Mouse (Mus musculus): ENCODE data around the gene Slc27a2. TPM values are rescaled to one million over a fixed set of nuclear protein-coding genes. Genes with fewer than 3 reads are reported as not detected.
A peak's percentile ranks its signal among the peaks of the same experiment; 100 is the strongest.

The Slc27a2 gene
- total RNA-seq, 2 experiments from 2014 or later, result 0.11 to 0.26 TPM

DNA sequence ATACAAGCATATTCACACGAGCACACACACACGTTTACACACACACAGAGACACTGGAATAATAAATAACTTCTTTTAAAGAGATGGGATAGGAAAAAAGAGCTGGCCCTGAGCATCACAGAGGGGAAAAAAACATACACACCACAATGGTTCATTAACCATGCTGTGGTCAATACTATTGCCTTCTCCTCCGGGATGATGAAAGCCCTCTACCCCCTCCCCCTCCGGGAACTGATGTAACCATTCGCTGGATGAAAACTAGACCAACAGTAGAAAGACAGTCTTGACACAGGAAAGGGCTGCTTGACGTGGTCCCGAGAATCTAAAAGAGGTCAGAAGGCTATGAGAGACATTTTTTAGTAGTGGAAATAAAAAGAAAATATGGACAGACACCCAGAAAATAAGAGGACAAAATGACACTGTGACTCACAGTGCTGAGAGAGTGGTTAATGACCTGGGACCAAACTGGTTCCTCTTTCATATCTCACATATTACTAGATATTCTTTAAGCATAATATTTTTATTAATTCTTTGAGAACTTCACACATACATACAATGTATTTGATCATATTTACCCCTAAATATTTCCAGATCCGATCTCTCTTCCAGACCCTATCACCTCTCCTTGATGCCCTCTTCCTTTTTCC lies 840 bp upstream of the Slc27a2 start:
- intact Hi-C loops (cut with DNase I), result no loop called here
- DNase-seq (ENCODE audit: low spot score), result no peak

DNA sequence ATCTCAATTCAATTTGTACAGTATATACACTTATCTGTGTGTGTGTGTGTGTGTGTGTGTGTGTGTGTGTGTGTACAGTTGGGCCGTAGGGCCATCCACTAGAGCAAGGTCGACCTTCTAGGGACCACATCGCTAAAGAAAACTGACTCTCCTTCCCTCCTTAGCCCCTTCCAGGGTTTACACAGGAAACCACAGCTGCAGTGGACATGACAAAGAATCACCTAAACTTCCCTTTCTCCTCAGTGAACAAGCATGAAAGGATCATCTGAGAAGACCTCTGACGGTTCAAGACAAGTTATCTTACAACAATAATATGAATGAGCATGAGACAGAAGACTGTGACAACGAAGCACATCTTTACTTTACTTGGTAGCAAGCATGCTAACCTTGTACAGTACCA lies 311 bp upstream of the Slc27a2 start:
- DNase-seq (ENCODE audit: low spot score), result no peak
- intact Hi-C loops (cut with DNase I), result no loop called here

DNA sequence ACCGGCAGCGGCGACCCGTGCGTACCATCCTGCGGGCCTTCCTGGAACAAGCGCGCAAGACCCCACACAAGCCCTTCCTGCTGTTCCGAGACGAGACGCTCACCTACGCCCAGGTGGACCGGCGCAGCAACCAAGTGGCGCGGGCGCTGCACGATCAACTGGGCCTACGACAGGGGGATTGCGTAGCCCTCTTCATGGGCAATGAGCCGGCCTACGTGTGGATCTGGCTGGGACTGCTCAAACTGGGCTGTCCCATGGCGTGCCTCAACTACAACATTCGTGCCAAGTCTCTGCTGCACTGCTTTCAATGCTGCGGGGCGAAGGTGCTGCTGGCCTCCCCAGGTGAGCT lies 1.1 kb downstream of the Slc27a2 start:
- DNase-seq (ENCODE audit: low spot score), result no peak
- intact Hi-C loops (cut with DNase I), result no loop called here

DNA sequence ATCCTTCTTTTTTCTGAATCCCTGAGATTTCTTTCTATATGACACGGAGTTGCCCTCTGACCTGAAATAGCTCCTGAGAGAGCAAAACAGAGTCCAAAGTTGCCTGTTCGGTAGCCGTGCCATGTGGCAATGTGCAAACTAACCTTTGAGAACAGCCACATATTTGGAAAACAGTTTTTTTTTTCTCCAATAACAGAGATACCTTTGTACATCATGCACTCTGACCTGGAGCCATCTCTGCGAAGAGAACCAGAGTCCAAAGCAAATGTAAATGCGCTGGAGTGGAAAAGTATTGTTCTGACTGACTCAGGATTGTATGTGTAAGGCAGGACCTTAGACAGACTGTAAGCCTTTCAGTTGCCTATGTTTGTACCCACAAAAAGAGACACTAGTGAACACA lies 3.3 kb downstream of the Slc27a2 start:
- DNase-seq (ENCODE audit: low spot score), result no peak
- intact Hi-C loops (cut with DNase I), result no loop called here

DNA sequence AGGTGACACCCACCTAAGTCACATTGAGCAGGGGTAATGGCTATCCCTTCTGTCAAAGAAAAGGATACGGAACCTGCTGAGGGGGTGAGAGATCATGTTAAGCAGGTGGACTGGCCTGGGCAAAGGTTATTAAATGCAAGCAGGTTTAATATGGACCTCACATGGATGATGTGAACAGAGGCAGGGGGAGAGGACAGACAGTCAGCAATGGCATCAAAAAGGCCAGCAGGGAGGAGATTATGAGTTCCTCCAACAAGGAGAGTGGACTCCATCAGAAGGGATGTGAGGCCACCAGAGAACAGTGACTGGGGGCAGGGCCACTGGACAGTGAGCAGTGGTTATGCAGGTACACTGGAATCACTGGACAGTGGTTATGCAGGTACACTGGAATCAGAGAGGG lies 7.9 kb downstream of the Slc27a2 start:
- intact Hi-C loops (cut with DNase I), result no loop called here
- no peak for DNase-seq (ENCODE audit: low spot score)

DNA sequence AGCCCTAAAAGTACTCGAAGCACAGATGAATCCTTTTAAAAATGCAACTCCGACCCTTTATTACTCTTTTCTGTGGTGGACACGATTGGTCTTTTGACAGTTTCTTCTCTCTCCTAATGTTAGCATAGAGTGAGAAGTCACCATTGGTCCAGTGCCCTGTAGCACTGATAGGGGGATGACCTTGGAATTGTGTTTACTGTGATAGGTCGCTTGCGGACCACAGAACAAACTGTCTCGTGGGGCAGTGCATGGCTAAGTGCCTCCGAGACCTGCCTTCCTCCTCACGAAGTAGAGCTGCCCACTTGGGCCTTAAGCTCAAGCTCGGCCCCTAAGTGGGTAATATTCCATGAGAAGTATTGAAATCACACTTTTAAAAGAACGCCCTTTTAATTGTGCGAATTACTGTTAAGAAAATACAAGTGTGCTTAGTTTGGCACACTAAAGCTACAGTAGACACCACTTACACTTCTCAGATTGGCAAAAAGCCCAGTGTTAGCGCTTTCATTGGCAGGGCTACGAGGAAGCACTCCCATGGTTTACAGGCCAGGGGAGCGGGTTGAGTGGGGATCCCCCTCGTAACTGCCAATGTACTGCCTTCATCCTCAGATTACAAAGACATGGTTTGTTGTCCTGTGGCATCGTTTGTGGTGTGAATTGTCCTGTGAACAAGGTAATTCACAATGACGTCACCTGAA lies 11.4 kb downstream of the Slc27a2 start:
- intact Hi-C loops (cut with DNase I), result no loop called here
- DNase-seq (ENCODE audit: low spot score), result no peak

DNA sequence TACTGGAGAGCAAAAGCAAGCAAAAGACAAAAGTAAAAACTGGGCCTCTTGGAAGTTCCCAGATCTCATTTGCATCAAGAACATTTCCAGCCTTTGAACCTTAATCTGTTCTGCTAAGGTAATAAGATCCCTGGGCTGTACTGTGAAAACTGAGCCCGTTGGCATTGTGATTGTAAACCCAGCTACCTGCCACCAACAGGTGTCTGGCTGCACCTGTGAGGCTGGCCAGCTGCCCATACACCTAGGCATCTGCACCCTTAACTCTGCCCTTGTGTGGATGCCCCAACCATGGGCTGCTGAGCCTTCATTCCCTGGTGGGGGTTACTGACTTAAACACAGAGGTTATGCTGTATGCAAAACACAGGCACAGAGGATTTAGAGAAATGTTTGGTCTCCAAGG lies 20.0 kb downstream of the Slc27a2 start:
- no peak for DNase-seq (ENCODE audit: low spot score)
- intact Hi-C loops (cut with DNase I), result no loop called here

DNA sequence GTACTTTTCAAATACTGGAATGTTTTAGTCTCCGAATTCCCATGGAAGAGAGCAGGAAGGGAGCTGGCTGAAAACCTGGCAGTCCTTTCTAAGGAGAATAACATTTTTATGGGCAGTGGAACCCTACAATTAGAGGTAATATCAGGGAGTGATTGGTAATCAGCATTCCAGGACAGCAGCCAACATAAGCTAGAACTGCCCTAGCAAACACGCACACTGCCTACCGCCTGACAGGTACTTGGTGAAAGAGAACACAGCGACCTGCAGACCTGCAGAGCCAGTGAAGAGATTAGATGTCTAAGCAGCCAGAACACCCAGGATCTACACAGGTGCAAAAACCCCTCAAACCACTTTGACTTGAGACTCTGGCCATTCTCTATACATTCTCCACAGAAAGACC lies 20.5 kb downstream of the Slc27a2 start:
- DNase-seq (ENCODE audit: low spot score), result no peak
- intact Hi-C loops (cut with DNase I), result no loop called here

DNA sequence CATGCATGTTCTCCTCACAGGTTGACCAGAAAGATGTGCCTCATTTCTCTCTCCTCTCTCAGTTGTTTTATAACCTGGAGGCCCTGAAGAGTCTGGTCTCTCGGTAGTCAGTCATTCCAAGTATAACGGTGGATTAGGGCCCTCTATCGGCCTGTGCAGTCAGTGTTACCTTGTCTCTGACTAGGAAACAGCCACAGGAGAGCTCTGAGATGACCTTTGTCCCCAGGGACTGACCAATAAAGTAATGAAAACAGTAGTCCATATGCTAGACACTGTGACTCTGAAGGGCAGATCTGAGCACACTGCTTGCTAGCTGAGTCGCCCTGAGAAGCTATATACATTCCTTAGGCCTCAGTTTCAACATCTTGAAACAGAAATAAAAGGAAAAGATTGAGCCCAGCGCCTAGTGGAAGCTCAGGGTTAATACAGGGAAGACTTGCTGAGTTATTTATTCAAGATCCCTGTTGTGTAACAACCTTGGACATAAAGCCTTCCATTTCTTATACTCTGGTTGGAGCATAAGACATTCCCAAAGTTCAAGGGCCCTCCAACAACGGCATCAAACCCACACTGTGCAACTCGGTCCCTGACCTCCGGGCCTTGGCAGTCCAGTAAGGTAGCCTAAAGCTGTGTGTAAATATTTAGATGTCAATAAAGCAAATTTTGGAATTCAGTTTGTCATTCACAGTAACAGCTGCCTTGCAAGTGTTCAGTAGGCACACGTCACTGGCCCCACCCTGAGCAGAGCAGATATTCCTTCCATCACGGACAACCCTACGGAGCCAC lies 23.4 kb downstream of the Slc27a2 start:
- intact Hi-C loops (cut with DNase I), result no loop called here
- no peak for DNase-seq (ENCODE audit: low spot score)

DNA sequence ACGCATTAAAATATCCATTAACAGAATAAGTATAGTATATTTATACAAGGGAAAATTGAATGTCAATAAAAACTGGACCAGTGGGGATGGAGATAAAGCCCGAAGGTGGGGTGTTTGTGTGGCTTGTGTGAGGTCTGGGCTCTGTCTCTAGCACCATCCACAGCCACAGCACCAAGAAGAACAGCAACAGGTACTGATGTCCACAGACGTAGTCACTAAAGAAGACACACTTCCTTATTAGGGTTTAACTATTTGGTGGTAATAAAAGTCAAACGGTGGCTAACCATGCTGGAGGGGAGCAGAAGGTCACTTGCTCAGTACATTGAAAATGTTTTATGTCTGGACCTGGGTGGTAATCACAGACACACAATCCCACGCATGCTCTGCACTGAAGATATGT lies 25.2 kb downstream of the Slc27a2 start:
- intact Hi-C loops (cut with DNase I), result no loop called here
- DNase-seq (ENCODE audit: low spot score), result no peak

DNA sequence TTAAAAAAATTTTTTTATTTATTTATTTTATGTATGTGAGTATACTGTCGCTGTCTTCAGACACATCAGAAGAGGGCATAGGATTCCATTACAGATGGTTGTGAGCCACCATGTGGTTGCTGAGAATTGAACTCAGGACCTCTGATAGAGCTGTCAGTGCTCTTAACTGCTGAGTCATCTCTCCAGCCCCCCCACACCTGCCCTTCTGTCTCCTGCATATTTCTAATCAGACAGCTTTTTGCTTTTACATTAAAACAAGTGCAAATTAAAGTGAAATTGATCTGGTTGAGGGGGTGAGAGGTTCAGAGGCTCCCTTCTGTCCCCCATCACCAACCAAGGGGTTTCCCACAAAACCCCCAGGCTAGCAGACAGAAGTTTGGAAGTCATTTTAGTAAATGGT lies 27.1 kb downstream of the Slc27a2 start:
- intact Hi-C loops (cut with DNase I), result no loop called here
- no peak for DNase-seq (ENCODE audit: low spot score)

DNA sequence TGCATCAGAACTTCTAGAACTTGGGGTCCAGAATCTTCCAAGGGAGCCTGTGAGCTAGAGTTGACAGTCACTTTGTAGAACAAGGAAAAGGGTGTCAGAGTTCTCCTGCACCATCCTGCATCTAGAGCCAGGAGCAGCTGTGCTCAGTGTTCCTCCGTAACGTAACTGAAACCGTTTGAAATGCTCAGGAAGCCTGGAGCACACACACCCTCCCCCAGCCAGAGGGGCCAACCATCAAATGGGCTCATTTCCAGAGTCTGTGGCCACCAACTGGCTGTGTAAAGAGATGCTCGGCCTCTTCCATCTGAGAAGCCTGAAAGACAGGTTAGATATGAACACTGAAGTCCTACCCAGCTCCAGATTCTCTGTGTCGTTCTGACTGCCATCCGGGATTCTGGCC lies 31.8 kb downstream of the Slc27a2 start:
- DNase-seq (ENCODE audit: low spot score), result no peak
- intact Hi-C loops (cut with DNase I), result no loop called here

DNA sequence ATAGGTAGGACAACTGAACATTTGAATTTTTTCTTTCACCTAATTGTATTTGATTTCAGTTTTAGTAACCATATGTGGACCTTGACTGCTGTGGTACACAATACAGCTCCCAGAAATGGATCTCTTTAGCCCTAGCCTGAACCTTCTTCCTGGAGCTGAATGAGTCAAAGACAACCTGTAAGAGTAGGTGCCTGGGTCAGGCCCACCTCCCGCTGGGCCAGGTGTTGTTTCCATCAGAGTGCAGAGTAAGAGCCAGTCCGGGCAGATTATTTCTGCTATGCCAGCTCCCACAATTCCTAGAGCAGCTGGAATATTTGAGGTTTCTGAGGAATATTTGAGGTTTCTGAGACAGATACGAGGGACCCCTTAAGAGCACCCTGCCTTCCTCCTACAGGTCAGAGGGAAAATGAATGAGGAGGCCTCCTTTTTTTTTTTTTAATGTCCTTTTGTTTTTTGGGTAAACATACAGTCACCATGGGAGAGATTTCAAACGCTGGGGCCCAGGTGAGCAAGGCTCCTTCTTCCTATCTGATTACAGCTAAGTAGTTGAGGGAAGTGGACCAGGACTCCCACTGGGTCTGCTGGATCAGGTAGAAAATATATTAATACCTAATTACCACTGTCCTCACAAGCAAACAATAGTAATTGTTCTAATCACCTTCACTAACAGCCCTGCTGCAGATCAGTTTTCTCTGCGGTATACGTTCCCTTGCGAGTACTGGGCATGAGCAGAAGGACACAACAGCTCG lies 32.6 kb downstream of the Slc27a2 start:
- intact Hi-C loops (cut with DNase I), result no loop called here
- DNase-seq (ENCODE audit: low spot score), result no peak

DNA sequence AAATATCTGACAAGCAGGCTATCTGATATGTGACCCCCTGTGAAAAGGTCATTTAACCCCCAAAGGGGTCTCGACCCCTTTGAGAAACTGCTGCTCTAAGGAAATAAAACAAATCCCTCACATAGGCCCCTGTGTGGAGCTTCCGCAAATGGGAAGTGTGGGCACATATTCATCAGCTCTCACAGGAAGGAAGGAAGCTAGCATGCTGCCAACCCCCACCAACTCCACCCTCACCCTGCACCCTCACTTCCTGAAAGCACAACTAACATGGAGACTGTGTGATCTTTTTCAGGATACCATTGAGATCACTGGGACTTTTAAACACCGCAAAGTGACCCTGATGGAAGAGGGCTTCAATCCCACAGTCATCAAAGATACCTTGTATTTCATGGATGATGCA lies 35.3 kb downstream of the Slc27a2 start:
- no peak for DNase-seq (ENCODE audit: low spot score)
- intact Hi-C loops (cut with DNase I), result no loop called here

DNA sequence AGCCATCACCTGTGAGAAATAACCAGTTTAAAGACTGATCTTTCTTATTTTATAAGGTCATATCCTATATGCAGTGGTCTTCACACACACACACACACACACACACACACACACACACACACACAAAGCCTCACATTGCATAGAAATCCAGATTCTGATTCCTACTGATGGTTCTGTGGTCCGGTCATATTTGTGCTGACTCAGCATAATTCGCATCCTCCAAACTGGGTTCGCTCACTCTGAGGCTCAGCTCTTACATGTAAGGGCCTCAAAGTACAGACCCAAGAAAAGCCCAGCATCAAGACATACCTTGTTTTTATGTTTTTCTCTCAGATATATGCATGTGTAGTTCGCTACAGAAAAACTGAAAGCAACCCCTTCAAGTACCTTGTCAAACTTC lies 39.1 kb downstream of the Slc27a2 start:
- no peak for DNase-seq (ENCODE audit: low spot score)
- intact Hi-C loops (cut with DNase I), result no loop called here

DNA sequence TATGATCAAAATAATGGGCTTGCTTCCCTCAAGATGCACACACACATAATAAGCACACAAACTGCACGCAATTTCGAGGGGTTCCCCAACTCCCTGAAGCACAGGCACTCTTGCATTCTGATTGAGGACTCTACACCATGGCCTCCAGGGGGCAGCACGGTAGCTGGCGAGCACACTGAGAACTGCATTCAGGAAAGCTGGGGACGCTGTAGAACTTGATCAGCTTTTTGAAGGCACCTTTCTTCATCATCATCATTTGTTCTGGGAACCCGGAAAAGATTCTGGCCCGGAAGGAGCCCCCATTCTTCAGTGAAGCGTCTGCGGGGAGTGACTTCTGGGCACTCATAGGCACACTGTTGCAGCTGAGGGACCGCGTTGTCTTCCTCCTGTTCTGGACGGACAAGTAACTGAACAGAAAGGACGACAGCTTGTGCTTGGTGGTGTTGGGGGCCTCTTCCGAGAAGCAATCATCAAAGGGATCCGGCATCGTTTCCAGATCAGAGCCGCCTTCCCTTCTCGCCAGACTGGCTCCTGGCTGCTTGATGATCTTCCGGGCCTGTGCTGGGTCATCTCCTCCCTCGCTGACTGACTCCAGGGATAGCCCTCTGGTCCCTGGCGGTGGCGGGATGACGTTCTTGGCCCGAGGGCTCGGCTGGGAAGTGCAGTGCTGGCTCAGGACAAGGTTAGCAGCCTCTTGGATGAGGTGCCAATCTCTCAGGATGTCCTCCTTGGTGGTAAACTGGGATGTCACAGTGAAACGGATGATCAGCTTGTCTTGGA lies 41.8 kb downstream of the Slc27a2 start:
- intact Hi-C loops (cut with DNase I), result loop anchor here (1.0 kb wide), 1 partner anchor 69 kb away; no protein-coding TSS in a partner anchor
- DNase-seq (ENCODE audit: low spot score), result peak; percentile 33

DNA sequence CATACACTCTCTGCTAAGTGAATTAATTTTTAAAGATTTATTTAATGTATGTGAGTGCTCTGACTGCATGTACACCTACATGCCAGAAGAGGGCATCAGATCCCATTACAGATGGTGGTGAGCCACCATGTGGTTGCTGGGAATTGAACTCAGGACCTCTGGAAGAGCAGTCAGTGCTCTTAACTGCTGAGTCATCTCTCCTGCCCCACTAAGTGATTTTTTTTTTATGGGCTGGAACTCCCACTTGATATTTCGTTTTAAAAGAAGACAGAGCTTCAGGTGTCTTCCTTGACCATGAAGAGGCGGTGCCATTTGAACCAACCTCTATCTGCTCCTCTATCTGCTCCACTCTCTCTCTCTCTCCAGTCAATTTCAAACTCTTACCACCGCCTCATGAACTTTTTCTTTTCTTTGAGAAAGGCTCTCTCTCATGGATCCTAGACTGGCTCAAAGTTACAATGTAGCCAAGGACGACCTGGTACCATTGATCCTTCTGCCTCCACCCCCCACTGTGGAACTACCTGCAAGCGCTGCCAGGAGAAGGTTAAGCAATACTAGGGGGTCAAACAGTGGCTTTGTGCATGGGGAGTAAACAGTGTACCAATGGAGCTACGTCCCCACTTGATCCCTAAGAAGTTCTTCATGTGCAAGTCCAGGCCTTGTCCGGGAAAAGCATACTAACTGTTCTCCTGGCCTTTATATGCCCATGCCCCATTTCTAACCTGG lies 44.3 kb downstream of the Slc27a2 start:
- DNase-seq (ENCODE audit: low spot score), result no peak
- intact Hi-C loops (cut with DNase I), result loop anchor here (5.0 kb wide), 3 partner anchors 46 to 401 kb away; partner anchors contain the start of gene Usp50

DNA sequence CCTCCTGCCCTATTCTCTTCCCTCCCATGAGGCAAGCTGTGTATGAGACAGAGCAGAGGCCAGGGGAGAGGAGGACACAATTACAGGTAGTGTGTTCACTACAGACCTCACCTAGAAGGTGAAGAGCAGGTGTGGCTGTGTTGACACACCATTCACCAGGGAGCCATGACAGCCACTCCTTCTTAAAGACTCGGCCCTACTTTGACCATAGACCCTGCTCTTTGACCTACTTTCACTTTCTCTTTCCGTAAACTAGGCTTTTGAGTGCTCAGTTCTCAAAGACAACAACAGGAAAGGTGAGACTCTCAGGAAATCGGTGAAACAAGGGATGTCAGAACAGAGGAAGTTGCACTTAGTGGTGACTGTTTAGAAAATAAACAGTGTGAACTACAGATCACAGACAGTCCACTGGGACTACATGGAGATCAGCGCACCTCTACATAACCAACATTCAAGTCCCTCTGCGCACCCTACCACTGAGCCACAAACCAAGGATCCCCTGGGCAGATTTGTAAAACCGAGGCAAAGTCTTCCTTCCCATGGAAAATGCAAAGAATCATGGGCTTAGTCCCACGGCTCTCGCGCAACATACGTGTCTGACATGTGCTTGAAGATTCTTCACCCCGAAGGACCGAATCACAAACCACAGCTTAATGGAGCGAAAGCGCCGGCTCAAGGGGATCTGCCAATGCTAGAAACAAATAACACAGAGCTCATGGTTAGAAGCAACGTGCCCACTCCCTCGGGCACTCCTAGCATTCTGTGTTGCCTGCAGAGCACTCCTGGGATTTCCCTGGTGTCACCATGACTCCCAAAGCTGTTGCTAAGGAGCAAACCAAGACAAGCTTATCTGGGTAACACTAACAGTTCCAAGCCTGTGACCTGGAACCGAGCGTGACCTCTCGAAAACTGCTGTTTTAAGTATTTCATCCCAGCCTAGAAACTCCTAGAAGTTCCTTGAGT lies 45.4 kb downstream of the Slc27a2 start:
- intact Hi-C loops (cut with DNase I), result loop anchor here (2.0 to 5.0 kb wide), 4 partner anchors 45 to 400 kb away; partner anchors contain the start of gene Usp50
- DNase-seq (ENCODE audit: low spot score), result no peak

Data from heart, postnatal 25 days (tissue).